Mouse (Mus musculus): ENCODE measurements at regions not wholly inside any gene's neighbourhood (a gene's known extent, or its start where the extent isn't known, plus 50 kb on each side); places are given as distances from the start of the nearest gene placed in this dataset.

DNA sequence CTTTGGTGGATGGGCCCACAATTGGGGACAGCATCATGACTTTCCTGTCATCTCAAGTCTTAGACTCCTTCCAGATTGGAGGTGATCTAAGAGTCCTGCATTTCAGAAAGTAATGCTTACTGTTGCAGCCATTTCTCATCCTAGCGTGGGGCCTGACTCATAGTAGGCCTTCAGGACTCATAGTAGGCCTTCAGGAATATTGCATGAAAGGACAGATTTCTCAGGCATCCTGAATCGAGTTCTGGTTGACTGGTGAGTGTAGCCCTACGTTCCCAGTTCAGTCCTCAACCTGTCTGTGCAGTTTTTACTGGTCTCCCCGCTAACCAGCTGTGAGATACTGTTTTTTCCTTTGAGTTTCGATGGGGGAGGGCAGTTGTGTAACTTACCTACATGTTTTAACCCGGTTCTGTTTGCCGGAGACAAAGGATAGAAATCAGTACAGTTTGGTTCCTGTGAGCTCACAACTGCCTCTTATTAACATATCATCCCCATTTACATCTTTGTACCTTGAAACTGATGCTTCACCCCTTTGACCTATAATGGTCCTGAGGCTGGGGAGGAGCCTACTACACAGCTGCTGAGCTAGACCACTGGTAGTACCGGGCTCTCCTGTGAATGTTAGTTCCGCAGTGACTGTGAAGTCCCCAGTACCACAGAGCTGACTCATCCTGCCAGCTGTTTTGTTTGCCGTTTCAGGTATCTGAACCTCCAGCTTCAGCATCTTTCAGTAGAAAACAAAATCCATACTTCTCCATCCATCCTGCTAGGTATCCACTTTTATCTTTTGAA, 1222.2 kb upstream of the A1bg start:
- no peak overlapping the region for H3K27ac ChIP-seq (ENCODE audit: control insufficient read depth, insufficient read depth, low read depth, low read length)
- TF ChIP-seq POLR2A (IDR thresholded peaks at IDR 0.05; ENCODE audit: control insufficient read depth, low read depth, low read length), result no peak
- TF ChIP-seq CTCF (IDR thresholded peaks at IDR 0.05; ENCODE audit: control insufficient read depth, insufficient read depth, insufficient replicate concordance, low read depth, low read length), result no peak
- H3K36me3 ChIP-seq (ENCODE audit: control insufficient read depth, insufficient read depth, low read length), result no peaks in the 10 kb centered on the region
- no peaks in the 10 kb centered on the region for H3K27me3 ChIP-seq (ENCODE audit: control insufficient read depth, insufficient read depth, low read length)
- H3K4me1 ChIP-seq (ENCODE audit: control insufficient read depth, insufficient read depth, low read length), result no peaks in the 10 kb centered on the region
- no peak overlapping the region for H3K4me3 ChIP-seq (ENCODE audit: control insufficient read depth, low read depth, low read length)

DNA sequence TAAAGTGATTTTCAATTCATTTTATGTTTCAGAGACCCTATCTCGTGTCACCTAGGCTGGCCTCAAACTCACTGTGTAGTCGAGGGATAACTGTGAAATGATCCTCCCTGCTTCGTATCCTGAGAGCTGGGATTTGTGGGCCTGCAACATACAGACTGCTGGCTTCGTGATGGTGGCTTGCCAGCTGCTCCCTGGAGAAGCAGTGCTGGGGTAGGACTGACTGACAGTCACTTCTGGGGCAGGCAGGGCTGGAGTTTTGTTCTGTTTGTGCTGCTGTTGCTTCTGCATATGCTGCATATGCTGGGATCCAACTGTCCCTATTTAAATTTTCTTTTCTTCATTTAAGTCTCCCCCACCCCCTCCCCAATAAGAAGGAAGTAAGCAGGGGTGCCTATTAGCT, 1217.0 kb upstream of the A1bg start:
- no peak overlapping the region for H3K27ac ChIP-seq (ENCODE audit: control insufficient read depth, insufficient read depth, low read depth, low read length)
- TF ChIP-seq POLR2A (IDR thresholded peaks at IDR 0.05; ENCODE audit: control insufficient read depth, low read depth, low read length) (no peak), CTCF (IDR thresholded peaks at IDR 0.05; ENCODE audit: control insufficient read depth, insufficient read depth, insufficient replicate concordance, low read depth, low read length) (no peak)
- no peaks in the 10 kb centered on the region for H3K27me3 ChIP-seq (ENCODE audit: control insufficient read depth, insufficient read depth, low read length)
- no peak overlapping the region for H3K4me3 ChIP-seq (ENCODE audit: control insufficient read depth, low read depth, low read length)
- H3K36me3 ChIP-seq (ENCODE audit: control insufficient read depth, insufficient read depth, low read length), result no peaks in the 10 kb centered on the region
- H3K4me1 ChIP-seq (ENCODE audit: control insufficient read depth, insufficient read depth, low read length), result no peaks in the 10 kb centered on the region

DNA sequence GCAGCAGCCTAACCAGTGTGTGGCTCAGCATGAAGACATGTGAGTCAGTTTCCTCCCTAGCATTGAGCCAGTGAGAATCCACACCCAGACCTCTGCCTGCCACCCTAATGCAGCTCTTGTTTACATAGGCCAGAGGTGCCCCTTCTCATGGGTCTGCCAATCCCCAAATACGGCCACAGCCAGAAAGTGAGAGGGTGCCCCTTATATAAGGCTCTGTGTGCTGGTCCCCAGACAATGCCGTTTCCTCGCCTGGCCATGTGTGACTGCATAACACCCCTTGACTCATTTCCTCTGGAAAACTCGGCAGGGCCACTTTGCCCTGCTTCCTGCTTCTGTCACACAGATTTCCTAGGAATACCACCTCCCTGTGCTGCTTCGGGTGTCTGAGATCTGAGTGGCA, 1216.4 kb upstream of the A1bg start:
- no peaks in the 10 kb centered on the region for H3K36me3 ChIP-seq (ENCODE audit: control insufficient read depth, insufficient read depth, low read length)
- H3K4me3 ChIP-seq (ENCODE audit: control insufficient read depth, low read depth, low read length), result no peak overlapping the region
- H3K4me1 ChIP-seq (ENCODE audit: control insufficient read depth, insufficient read depth, low read length), result no peaks in the 10 kb centered on the region
- TF ChIP-seq POLR2A (IDR thresholded peaks at IDR 0.05; ENCODE audit: control insufficient read depth, low read depth, low read length) (no peak), CTCF (IDR thresholded peaks at IDR 0.05; ENCODE audit: control insufficient read depth, insufficient read depth, insufficient replicate concordance, low read depth, low read length) (no peak)
- no peak overlapping the region for H3K27ac ChIP-seq (ENCODE audit: control insufficient read depth, insufficient read depth, low read depth, low read length)
- no peaks in the 10 kb centered on the region for H3K27me3 ChIP-seq (ENCODE audit: control insufficient read depth, insufficient read depth, low read length)

DNA sequence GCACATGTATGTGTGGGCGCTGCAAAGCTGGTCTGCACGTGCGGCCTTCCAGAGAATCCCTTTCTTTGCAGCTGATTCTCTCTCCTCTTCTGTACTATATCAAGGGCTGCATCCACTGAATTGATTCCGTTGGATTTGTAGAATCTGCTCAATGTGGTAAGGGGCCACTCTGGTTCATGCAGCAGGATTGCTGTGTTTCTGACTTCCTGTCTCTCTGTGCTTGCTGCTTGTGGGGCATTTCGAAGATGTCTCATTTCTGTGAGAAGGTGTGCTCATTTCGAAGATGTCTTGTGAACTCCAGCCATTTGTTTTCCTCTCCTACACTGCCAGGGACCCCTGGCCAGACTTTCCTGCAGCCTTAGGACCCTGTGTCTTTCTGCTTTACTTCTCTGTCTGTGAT, 1215.9 kb upstream of the A1bg start:
- Histone ChIP-seq H3K27me3 (ENCODE audit: control insufficient read depth, insufficient read depth, low read length) (no peaks in the 10 kb centered on the region), H3K4me3 (ENCODE audit: control insufficient read depth, low read depth, low read length) (no peak overlapping the region), H3K36me3 (ENCODE audit: control insufficient read depth, insufficient read depth, low read length) (no peaks in the 10 kb centered on the region), H3K27ac (ENCODE audit: control insufficient read depth, insufficient read depth, low read depth, low read length) (no peak overlapping the region), H3K4me1 (ENCODE audit: control insufficient read depth, insufficient read depth, low read length) (no peaks in the 10 kb centered on the region)
- TF ChIP-seq CTCF (IDR thresholded peaks at IDR 0.05; ENCODE audit: control insufficient read depth, insufficient read depth, insufficient replicate concordance, low read depth, low read length) (no peak), POLR2A (IDR thresholded peaks at IDR 0.05; ENCODE audit: control insufficient read depth, low read depth, low read length) (no peak)

DNA sequence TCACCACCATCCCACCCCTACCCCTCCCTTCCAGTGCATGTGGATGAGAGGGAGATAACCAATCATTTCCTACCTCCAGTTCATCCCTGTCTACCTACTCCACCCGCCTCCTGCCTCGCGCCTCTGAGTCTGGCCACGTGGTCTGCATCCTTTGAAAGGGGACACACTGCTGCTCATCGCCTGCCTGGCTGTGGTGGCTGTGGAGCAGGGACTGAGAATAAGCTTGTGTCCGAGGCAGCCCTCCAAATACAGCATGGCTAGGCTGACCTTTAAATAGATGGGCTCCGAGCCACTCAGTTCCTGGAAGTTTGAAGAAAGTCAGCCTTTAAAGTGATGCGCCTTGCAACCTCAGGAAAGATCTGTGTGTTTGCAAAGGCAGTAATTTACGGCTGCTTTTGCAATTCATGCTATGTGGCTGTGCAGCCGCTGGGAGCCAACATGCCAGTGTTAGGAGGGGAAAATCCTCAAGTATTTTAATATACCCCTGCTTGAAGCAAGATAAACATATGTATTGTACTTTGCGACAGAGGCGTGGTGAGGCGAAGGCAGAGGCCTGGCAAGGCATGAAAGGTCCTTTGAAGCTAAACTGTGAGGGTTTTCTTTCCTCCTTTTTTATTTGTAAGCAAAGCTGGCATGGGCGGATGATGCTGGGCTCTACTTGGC, 1214.3 kb upstream of the A1bg start:
- no peaks in the 10 kb centered on the region for H3K36me3 ChIP-seq (ENCODE audit: control insufficient read depth, insufficient read depth, low read length)
- H3K27me3 ChIP-seq (ENCODE audit: control insufficient read depth, insufficient read depth, low read length), result no peaks in the 10 kb centered on the region
- H3K4me3 ChIP-seq (ENCODE audit: control insufficient read depth, low read depth, low read length), result no peak overlapping the region
- TF ChIP-seq POLR2A (IDR thresholded peaks at IDR 0.05; ENCODE audit: control insufficient read depth, low read depth, low read length) (no peak), CTCF (IDR thresholded peaks at IDR 0.05; ENCODE audit: control insufficient read depth, insufficient read depth, insufficient replicate concordance, low read depth, low read length) (no peak)
- H3K27ac ChIP-seq (ENCODE audit: control insufficient read depth, insufficient read depth, low read depth, low read length), result no peak overlapping the region
- H3K4me1 ChIP-seq (ENCODE audit: control insufficient read depth, insufficient read depth, low read length), result no peaks in the 10 kb centered on the region

DNA sequence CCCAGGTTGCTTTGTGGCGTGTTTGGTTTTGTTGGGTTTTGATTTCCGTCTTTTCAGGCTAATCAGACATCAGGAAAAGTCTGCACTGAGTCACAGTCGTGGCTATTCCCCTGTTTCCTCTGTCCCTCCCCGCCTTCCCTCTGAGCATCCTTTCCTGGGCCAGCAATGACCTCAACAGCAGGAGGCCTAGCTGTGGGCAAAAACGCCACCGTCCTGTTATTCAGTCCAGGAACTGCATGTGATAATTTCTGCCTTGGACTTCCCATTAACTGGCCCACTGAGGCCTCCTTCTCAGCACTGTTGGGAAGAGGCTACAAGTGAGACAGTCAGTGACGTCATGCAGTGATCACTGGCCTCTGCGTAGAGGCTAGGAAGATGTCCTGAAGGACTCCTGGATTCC, 1212.0 kb upstream of the A1bg start:
- H3K27me3 ChIP-seq (ENCODE audit: control insufficient read depth, insufficient read depth, low read length), result no peaks in the 10 kb centered on the region
- H3K4me1 ChIP-seq (ENCODE audit: control insufficient read depth, insufficient read depth, low read length), result no peaks in the 10 kb centered on the region
- TF ChIP-seq POLR2A (IDR thresholded peaks at IDR 0.05; ENCODE audit: control insufficient read depth, low read depth, low read length) (no peak), CTCF (IDR thresholded peaks at IDR 0.05; ENCODE audit: control insufficient read depth, insufficient read depth, insufficient replicate concordance, low read depth, low read length) (no peak)
- H3K27ac ChIP-seq (ENCODE audit: control insufficient read depth, insufficient read depth, low read depth, low read length), result no peak overlapping the region
- no peak overlapping the region for H3K4me3 ChIP-seq (ENCODE audit: control insufficient read depth, low read depth, low read length)
- no peaks in the 10 kb centered on the region for H3K36me3 ChIP-seq (ENCODE audit: control insufficient read depth, insufficient read depth, low read length)

DNA sequence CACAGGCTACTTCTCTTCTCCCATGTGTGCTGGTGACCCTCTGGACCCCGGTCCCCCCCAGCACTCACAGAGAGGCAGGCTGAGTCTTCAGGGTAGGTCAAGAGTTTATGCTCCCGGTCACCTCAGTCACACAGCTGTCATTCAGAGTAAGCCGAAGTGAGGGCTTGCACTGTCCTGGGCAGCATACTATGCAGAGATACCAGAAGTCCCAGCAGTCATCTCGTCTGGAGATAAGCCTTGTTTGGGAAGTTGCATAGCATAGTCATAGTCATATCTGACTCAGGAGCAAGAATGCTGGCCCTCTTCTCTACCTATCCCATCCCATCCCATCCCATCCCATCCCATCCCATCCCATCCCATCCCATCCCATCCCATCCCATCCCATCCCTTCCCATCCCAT, 1211.5 kb upstream of the A1bg start:
- no peaks in the 10 kb centered on the region for H3K36me3 ChIP-seq (ENCODE audit: control insufficient read depth, insufficient read depth, low read length)
- no peak overlapping the region for H3K27ac ChIP-seq (ENCODE audit: control insufficient read depth, insufficient read depth, low read depth, low read length)
- TF ChIP-seq CTCF (IDR thresholded peaks at IDR 0.05; ENCODE audit: control insufficient read depth, insufficient read depth, insufficient replicate concordance, low read depth, low read length) (no peak), POLR2A (IDR thresholded peaks at IDR 0.05; ENCODE audit: control insufficient read depth, low read depth, low read length) (no peak)
- no peak overlapping the region for H3K4me3 ChIP-seq (ENCODE audit: control insufficient read depth, low read depth, low read length)
- H3K27me3 ChIP-seq (ENCODE audit: control insufficient read depth, insufficient read depth, low read length), result no peaks in the 10 kb centered on the region
- no peaks in the 10 kb centered on the region for H3K4me1 ChIP-seq (ENCODE audit: control insufficient read depth, insufficient read depth, low read length)

Measured in testis, adult 2 months (tissue).